Mouse (Mus musculus): ENCODE results near the gene Cd7.
"Not testable (repeated sequence)": the region's sequence is repeated elsewhere in the genome, so short reads cannot be mapped to it uniquely, and the experiment has no call there.

Gene Cd7

DNA sequence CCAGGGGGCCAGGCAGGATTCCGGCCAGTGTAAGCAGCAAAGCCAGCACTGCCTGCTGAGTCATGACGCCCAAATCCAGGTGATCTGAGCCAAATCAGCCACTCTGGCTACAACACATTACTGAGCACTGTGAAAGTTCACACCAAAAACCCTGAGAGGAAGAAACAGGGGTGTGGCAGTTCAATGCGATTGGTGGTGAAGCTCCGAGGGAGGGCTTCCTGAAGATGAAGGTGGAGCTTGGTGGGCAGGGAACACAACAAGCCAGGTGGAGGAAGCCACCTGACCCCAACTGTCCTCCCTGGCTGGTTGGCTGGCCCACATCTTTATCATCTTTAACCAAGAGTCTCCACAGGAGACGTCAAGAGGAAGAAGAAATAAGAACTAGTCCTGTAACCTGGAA is at the start of gene Cd7:
TSS of gene Cd7 (minus strand) at position 117 of the 400 bp plus-strand sequence.
- no peak for DNase-seq (ENCODE audit: low read depth, low spot score)

DNA sequence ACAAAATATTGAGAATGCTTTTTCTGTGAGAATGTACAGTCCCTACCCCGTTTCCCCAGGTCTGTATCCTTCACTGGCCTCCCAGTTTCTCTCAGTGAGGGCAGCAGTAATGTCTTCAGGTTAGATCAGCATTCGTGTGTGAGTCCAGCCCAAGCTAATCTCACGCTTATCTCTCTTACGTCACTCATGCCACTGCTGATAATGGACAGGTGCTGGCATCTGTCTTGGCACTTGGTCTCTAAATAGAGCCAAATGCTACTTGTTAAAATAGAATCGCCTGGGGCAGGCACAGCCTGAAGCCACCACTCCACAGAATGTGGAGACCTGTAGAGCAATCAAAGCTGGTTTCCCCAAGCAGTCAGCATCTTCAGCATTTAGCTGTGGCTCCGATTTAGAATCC is 49.8 kb upstream of the Cd7 start:
- DNase-seq (ENCODE audit: low read depth, low spot score), result no peak

DNA sequence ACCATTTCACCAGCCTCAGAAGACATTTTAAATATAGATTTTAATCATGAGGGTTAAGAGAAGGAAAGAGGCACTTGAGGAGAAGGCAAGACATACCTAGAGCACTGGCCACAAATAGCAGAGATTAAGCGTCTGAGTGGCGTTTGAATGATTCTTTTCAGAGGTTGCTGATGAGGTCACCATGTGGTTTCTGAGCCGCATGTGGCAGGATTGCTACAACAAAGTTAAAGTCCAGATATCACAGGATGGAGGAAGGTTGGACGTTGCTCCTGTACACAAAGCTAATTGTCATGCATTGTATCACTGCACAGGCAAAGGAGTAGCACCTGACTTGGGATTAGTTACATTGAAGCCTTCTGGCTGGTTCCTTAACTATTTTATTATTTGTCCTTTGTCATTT is 47.1 kb upstream of the Cd7 start:
- DNase-seq (ENCODE audit: low read depth, low spot score), result no peak

DNA sequence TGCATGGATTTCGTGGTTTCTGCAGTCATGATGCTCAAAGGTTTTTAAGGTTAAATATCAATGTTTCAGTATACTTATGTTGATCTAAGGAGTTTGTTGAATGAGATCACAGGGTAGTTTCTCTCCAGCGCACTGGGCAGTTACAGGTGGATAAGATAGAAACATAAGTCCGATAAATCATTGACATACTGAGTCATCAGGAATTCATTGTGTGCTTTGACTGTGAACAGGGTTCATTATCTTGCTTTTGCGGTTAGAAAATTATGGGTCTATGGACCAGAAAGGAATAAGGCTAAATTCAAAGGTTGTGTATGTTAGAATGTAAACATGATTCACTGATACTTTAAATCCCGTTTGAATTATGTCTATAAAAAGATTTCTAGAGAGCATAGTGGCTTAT is 46.0 kb upstream of the Cd7 start:
- no peak for DNase-seq (ENCODE audit: low read depth, low spot score)

DNA sequence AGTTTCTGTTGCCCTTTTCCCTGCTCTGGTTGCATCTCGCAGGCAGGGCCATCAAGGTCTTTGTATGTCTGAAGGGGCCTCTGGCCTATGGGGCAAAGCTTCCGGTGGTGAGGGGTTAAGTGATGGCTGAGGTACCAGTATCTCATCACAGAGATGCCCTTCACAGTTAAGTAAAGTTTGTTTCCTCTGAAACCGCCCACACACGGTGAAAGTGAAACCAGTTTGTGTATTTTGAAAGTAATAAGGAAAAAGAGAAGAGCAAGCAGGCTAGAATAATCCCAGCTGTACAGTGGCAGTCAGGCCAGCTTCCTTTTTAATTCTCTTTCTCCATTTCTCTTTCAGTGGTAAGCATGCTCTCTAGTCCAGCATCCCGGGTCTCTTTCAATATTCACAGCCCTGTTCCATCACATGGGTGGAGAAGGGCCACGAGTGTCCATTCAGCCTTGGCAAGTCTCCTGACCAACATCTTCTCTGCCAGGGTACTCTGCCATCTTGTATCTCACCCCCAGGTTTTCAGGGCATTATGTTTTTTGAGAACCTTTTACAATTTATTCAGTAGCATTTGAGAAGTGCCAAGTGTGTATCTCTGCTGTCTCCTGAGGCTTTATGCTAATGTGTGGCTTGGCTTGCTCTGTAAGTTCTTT is 43.8 kb upstream of the Cd7 start:
- peak; percentile 65 for DNase-seq (ENCODE audit: low read depth, low spot score)

DNA sequence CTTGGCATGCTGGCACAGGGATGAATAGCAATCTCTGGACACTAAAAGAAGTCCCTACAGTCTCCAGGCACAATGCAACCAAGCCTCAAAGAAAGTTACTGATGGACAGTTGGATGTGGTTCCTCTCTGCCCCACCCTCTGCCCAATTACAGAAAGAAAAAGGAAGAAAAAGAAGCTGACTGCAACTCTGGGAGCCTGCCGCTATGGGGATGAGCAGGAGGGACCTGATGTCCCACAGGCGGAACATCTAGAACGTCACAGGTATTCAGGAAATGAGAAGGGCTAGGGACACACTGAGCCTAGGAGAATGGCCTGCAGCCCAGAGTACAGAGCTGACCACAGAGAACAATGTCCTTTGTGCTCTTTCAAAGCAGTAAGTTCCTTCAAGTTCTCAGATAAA is 43.0 kb upstream of the Cd7 start:
- DNase-seq (ENCODE audit: low read depth, low spot score), result no peak

DNA sequence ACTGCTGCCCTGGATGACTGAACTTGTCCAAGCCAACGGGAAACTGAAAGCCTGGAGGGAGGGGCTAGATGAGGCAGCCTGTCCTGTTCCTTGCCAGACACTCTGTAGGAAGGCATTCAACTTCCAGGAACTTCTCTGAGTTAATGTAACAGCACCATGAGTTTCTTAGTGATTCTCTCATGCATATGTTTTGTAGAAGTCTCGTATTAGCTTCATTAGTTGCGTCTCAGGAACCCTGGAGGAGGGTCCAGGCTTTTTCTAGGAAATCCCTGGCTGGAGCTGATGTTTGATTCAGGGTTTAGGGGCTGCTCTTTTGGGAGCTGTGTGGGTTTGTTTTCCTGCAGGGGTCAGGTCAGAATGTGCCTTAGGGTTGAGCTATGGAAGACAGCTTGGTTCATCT is 41.9 kb upstream of the Cd7 start, which contains the start of gene Sectm1a:
TSS of gene Sectm1a (minus strand) at position 101 of the 400 bp plus-strand sequence.
- no peak for DNase-seq (ENCODE audit: low read depth, low spot score)

DNA sequence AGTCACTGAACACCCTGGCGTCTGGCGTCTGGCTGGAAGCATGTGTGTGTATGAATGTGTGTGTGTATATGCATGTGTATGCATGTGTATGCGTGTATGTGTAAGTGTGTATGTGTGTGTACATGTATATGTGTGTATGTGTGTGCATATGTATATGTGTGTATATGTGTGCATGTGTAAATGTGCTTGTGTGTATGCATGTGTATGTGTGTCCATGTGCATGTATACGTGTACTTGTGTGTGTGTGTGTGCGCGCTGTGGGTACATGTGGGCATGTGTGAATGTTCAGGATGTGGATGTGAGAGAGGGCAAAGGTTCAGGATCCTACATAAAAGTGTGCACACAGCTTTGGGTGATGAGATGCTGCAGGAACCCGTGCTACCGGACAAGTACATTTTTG is 41.1 kb upstream of the Cd7 start:
- DNase-seq (ENCODE audit: low read depth, low spot score), result no peak

DNA sequence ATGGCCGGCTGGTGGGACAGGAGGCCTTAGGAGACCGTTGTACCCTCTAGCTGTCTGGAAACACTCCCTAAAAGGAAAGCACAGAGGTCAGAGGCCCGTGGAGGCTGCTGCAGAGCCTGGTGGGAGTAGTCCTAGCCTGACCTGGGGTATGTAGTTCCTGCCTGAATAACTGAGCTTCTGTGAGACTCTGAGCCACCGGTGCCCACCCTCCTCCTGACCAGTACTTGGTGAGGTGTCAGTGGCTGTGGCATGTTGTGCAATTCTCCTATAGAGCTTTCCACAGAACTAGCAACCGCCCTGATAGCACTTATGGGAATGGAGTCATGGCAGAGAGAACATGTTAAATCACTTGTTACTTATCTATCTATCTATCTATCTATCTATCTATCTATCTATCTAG is 36.4 kb upstream of the Cd7 start:
- DNase-seq (ENCODE audit: low read depth, low spot score), result no peak

DNA sequence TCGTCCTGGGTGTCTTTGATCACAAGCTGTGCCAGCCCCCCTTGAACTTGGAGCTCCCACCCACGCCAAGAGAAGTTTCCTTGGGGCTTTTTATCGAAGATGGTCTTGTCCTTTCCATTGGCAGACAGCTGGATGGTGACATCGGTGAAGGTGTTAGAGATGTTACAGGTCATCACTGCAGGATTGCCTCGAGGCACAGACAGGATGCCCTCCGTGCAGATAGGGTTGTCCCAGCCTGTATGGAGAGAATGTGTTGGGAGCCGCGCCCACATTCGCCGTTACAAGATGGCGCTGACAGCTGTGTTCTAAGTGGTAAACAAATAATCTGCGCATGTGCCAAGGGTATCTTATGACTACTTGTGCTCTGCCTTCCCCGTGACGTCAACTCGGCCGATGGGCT is 30.4 kb upstream of the Cd7 start:
- DNase-seq (ENCODE audit: low read depth, low spot score), result not testable (repeated sequence)

DNA sequence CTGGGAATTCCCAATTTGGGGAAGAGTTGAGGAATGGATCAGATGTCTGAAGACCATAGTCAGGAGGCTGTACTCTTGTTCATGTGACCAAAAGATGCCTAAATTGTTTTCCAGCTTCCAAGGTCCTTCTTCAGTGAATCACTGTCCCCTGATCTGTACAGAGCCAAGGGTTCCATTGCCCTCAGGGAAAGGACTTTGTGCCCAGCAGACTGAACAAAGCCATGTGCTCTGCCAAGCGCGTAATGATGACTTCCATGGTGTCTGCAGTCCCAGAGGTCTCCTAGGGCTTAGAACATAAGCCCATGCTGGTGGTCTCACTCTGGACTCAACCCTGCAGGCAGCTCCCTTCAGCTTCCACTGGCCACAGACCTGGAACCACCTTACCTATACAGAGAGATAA is 28.7 kb upstream of the Cd7 start:
- no peak for DNase-seq (ENCODE audit: low read depth, low spot score)

DNA sequence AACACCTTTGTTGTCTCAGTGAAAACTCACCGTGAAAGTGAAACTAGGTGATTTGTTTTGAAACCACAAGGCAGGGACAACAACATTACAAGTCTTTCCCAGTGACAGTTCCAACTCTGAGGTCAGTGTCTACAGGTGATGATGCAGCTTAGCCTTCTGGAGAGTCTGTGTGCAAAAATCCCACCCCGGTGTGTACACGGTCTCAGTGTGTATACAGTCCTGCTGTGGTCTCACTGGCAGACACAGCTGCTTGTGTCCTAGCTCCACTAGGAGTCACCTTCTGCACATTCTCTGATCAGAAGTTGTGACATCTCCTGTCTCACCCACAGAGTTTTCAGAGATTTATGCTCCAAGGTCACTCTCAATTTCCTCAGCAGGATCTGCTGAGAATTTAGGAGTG is 25.0 kb upstream of the Cd7 start:
- peak; percentile 31 for DNase-seq (ENCODE audit: low read depth, low spot score)

DNA sequence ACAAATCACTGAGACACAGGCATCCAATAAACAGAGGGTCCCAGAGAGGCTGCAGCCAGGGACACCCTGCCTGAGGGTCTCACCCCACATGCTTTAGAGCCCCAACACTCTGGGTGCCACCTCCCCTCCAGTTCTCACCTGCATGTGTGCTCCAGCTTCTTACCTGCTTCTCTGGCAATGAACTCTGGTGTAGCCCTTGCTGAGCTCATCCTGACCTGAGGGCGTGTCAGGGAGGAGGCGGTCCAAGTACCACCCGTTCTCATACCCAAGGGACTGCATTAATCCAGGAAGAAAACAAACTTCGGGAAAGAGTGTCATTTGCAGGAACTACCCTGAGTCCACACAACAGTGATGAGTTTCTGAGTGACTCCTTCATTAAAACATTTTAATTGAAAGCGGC is 24.2 kb upstream of the Cd7 start, which contains the start of gene Sectm1b:
TSS of gene Sectm1b (minus strand) at position 191 of the 400 bp plus-strand sequence.
- DNase-seq (ENCODE audit: low read depth, low spot score), result no peak

DNA sequence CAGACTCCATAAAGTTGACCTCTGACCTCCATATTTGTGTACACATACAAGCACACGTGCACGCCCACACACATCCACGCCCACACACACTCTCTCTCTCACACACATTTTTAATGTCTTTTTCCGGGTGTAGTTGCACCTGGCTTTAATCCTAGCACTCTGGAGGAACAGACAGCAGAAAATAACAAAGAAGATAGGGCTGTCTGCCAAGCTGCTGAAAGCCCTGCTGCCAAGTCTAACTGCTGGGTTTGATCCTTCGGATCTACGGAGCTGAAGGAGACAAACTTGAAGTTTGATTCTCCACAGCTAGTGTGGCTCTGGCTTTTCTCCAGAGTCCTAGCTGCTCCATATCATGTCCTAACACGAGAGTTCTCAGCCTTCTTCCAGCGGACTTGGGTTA is 22.4 kb upstream of the Cd7 start:
- no peak for DNase-seq (ENCODE audit: low read depth, low spot score)

DNA sequence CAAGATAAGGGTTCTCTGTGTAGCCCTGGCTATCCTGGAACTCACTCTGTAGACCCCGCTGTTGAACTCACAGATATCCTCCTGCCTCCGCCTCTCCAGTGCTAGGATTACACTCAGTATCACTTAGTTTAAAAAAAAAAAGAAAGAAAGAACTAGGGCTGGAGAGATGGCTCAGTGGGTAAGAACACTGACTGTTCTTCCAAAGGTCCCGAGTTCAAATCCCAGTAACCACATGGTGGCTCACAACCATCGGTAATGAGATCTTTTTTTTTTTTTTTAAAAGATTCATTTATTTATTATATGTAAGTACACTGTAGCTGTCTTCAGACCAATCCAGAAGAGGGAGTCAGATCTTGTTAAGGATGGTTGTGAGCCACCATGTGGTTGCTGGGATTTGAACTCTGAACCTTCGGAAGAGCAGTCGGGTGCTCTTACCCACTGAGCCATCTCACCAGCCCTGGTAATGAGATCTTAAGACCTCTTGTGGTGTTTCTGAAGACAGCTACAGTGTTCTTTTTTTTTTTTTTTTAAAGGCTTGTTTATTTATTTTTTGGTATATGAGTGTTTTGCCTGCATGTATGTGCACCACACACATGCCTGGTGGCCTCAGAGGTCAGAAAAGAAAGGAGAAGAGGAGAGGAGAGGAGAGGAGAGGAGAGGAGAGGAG is 21.3 kb upstream of the Cd7 start:
- DNase-seq (ENCODE audit: low read depth, low spot score), result not testable (repeated sequence)

DNA sequence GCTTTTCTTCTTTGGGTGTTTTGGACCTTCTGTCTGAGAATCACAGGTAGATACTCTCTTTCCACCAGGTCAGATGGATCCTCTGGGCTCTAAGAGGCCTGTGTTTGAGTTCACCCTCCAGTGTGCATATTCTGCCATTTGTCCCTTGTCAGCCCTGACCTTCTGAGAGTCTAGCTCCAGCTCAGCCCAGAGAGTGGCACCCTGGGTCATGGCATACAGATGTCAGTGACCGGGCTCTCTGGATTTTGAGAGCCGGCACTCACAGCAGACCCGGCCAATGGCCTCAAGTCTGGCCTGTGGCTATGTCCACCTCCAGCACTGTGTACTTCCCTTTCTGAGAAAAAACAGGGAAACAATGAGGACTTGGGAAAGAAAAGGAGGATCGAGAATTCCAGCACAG is 20.3 kb upstream of the Cd7 start:
- DNase-seq (ENCODE audit: low read depth, low spot score), result no peak

DNA sequence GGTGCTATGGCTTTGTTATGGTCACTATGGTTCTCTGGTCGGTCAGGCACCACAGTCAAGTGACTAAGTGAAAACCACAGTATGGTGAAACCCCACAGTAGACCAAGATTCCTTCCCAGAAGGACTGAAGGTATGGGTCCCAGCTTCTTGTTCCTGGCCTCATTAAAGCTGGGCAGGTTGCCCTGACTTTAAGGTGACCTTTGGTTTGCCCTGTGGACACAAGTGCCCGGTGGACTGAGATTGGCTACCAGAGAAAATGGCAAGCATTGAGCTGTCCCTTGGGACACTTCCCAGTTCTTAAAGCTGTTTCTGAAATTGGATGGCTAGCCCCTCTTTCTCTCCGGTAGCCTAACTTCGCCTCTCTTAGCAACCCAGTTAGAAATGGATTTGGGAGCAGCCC is 19.7 kb upstream of the Cd7 start:
- no peak for DNase-seq (ENCODE audit: low read depth, low spot score)

DNA sequence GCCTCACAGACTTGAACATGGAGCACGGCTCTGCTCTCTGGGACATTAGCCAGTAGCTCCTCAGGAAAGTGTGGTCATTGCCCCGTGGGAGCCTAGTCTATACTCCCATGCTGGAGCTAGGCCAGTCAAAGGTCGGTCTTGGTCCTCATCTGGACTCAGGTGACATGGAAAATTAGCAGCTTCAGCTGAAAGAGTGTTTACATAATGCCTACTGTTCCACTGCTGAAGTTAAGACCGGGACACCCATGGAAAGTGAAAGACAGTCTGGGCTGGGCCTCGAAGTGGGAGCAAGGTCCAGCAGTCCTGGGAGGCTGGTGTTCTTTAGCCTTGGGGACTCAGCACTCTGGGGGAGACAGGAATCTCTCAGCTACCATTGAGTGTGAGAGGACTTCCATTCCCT is 18.9 kb upstream of the Cd7 start:
- no peak for DNase-seq (ENCODE audit: low read depth, low spot score)

DNA sequence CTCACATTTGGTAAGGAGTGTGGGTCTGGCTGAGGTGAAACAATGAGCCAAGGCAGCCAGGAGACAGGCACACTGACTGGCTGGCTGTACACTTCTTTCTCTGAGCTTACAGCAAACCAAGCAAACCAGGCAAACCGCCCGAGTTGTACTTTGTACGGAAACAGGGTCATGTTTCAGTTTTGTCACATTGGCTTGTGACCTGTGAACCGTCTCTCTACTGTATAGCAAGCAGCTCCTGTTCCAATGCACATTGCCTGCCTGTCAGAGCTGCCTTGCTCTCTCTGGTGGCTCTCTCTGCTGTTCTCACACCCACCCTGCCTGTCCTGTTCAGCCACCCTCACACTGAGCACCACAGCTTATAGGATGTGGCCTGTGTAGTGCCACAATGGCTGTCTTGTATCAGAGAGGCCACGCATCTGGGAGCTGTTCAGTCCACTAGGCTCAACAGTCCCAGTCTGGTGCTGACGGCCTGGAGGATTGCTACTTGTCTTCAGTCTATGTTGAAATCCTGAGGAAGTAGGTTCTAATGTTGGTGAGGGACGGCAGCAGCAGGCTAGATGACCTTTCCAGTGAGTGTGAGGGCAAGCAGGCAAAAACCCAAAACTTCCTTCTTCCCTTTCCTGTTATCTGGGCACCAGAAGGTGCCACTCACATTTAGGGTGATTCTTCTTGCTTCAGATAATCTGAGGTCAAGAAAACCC is 17.5 kb upstream of the Cd7 start:
- DNase-seq (ENCODE audit: low read depth, low spot score), result no peak

DNA sequence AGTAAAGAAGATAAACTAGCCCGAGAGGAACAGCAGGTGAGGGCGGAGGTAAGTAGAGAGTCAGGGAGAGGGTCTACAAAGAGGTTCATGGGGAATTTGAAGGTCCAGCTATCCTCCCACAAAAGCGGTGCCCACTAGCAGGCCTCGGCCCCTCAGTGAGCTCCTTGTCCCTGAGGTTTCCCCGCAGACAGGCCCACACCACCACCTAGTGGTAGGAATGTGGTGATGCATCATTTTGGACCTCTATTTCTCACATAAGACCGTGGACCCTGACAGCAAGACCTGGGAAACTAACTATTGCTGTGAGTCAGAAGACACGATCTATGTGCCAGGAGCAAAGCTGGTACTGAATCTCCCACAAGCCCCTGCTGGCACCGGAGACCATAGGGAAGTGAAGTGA is 14.3 kb upstream of the Cd7 start:
- DNase-seq (ENCODE audit: low read depth, low spot score), result peak; percentile 83

DNA sequence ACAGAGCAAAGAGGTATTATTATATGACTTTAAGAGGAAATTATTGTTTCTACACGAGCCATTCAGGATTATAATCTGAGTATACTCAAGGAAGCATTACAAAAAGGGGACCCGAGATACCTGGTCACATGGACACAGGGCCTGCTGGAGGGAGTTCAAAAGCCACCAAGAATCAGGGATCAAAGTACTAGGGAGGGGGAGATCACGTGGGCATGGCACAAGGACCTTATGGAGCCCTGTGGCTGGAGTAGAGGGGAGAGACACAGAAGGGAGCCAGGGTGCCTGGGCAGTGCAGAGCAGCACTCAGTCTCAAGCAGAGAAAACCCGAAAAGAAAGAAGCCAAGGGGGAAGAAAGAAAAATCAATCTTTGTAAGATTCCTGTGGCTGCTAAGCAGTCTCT is 13.2 kb upstream of the Cd7 start:
- DNase-seq (ENCODE audit: low read depth, low spot score), result no peak

DNA sequence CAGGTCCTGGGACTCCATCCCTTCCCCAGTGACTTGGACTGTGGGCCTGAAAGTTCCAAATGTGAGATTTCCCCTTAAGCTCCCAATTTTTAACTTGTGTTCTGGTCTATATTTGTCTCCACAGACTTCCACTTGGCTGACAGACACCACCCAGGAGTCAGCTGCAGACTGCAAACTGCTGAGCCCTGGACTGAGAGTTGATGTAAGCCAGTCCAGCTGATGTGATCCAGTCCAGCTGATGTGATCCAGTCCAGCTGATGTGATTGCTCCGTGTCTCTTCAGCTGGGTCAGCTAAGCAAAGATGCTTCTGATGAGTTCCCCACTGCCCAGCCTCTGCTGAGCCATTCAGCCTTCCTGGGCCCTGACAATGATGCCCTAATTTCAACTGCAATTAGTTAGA is 12.6 kb upstream of the Cd7 start:
- no peak for DNase-seq (ENCODE audit: low read depth, low spot score)

DNA sequence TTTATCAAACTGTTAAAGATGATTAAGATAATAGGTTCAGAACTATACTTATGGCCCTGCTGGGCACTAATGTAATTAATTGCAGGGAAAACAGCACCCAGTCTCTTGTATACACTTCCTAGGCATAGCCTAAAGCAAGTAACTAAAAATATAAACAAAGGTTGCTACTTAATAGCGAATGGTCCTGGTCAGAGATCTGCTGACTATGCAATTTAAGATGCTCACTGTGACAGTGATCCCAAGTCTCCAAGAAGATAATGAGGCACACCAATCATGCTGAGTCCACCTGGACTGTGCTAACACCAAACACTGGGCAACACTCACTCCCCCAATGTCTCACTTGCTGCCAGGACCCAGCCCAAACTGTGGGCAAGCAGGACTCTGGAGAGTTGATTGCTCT is 10.6 kb upstream of the Cd7 start:
- DNase-seq (ENCODE audit: low read depth, low spot score), result no peak
